In genomic region chr9:89740041-89740440, GRCm38 (mm10) we compare ENCODE assay signal across 22 mouse cellular contexts. TPM values are rescaled to one million over a fixed set of nuclear protein-coding genes. Genes with fewer than 3 reads are reported as not detected.
"Had no signal": no experiment of that assay in that cellular context is flagged by ENCODE, and none has a peak within 500 bp of the region (broad histone marks: within the 10 kb centered on the region; RNA-seq: fewer than 3 reads in every experiment).

No protein-coding gene starts in this region.

- H3K9me3 ChIP-seq: neural tube, embryonic 13.5 days; neural tube, embryonic 15.5 days; stomach, embryonic 15.5 days had no signal

- H3K4me1 ChIP-seq: stomach, embryonic 15.5 days had no signal

- H3K4me3 ChIP-seq: neural tube, embryonic 13.5 days; neural tube, embryonic 15.5 days; stomach, embryonic 15.5 days had no signal

- H3K4me2 ChIP-seq: neural tube, embryonic 13.5 days; neural tube, embryonic 15.5 days; stomach, embryonic 15.5 days had no signal

- DNase-seq: retina, postnatal 1 day; right cerebral cortex, adult 18-20 months; right cerebral cortex, postnatal 14 days; right cerebral cortex, postnatal 25 days; right cerebral cortex, postnatal 4 days; spleen, adult 18-20 months; thymus, adult 18-20 months; thymus, adult 2 months; thymus, postnatal 14 days; thymus, postnatal 25 days; thymus, postnatal 36 days; thymus, postnatal 4 days had no signal

- H3K9ac ChIP-seq: neural tube, embryonic 13.5 days; neural tube, embryonic 15.5 days; stomach, embryonic 15.5 days had no signal

- H3K36me3 ChIP-seq: neural tube, embryonic 13.5 days; neural tube, embryonic 15.5 days; stomach, embryonic 15.5 days had no signal

- H3K27ac ChIP-seq: neural tube, embryonic 13.5 days; neural tube, embryonic 15.5 days; stomach, embryonic 15.5 days; stomach, postnatal 0 days had no signal

RNA-seq across cellular contexts. Expression of gene Ankrd34c, which starts 1.8 kb away (rescaled TPM):
- polyA plus RNA-seq: small intestine, adult 2 months; spleen, adult 2 months; stomach, embryonic 14.5 days; stomach, embryonic 15.5 days; stomach, embryonic 16.5 days; stomach, postnatal 0 days; testis, adult 2 months; thymus, adult 2 months; thymus, postnatal 0 days had no signal
